Mouse (Mus musculus): ENCODE results near the gene Abcf2.

Abcf2 gene

DNA sequence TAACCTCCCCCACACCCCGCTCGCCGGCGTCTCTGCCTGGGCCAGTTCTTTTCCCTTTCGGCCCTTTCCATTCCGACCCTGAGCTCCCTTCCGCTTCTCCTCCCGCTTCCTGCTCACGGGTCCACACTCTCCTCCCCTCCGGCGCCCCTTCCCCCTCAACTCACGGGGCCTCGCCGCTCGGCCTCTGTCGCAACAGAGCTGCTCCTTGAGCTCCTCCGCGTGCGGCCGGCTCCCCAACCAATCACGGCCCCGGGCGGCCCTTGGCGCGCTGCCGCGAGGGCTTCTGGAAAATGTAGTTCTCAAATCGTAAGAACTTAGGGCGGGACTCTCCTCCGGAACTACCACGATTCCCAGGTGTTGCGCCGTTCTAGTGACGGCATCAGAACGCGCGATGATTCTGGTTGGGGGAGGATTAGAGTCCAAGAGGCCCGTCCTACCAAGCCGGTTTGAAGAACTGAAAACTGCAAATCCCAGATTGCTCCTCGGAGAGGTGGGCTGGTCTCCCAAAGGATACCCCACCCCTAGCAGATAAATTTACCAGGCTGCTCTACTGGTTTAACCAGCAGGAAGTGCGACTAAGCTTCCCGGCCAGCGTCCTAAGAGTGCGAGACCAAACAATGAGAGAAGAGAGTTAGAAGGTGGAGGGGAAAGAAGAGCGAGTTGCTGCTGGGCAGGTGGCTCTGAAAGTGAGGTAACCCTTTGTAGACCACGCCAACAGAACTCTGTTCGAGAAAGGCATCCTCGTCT lies at the start of gene Abcf2:
Abcf2 (minus strand) TSS at position 285 of the 747 bp plus-strand sequence.
- peak; percentile 100 for DNase-seq

- DNase-seq: no peak
These were observed 47.5 kb upstream of the Abcf2 start for GRCm38 (mm10) chr5:24624822-24625120.

DNA sequence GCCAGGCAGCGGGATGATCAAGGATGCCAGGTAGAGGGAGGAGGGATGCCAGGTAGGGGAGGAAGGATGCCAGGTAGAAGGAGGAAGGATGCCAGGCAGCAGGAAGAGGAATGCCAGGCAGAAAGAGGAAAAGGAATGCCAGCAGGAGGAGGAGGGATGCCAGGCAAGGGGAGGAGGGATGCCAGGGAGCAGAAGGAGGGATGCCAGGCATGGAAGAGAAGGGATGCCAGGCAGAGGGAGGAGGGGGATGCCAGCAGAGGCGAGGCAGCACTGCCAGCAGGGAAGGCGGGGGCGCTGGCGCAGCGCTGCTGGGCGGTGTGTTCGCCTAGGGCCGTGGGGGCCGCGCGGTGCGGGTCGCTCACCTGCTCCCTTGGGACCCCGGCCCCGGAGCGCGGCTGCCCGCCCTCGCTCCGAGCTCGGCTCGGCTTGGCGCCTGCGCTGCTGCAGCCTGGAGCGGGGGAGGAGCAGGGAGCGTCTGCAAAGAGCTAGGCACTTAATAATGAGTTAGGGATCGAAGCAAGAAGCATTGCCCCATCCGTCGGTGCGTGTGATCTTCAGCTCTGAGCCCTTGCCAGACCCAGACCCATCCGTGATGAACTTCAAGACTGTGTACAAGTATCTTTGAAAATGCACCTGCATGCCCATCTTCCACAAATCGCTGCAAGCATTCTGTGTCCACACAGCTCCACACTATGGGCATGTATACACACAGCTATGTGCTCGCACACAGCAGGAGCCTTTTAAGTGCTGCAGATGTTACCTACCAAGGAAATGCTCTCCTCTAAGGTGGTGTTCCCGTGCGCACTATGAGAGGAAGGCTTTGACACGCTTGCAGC lies 46.9 kb upstream of the Abcf2 start, which contains the start of gene Smarcd3:
Smarcd3 (minus strand) TSS at position 426 of the 836 bp plus-strand sequence.
- no peak for DNase-seq

DNA sequence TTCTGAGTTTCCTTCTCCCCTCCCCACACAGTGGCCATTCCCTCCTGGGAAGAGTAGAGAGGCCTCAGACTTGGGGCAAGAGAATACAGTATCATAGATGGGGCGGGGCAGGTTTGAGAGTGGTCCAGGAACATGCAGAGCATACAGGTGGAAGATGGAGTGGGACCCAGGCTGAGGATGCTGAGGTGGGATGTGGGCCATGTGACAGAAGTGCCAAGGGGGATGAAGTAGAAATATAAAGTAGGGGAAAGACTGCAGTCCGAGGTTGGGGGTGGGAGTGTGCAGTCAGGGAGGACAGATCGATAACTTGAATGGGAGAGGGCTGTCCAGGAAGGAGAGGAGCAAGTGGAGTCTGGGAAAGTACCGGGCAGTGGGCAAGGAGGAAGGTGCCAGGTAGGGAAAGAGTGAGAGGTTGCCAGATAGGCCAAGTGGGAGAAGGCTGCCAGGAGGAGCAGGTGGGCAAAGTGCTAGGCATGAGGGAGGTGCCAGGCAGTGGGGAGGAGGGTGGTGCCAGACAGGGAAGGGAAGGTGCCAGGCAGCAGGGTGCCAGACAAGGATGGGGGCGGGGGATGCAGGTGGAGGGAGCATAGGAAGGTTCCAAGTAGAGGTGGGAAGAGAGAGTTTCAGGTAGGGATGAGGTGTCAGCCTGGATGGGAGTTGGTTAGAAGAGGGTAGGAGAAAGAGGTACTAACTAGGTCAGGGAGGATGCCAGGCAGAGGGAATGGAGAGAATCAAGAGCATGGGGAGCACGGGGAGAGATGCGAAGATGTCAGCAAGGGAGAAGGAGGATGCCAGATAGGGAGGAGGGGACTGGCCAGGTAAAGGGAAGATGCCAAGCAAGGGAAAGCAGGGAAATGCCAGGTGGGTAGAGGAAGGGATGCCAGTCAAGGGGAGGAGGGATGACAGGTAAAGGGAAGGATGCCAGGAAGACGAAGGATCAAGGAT lies 46.0 kb upstream of the Abcf2 start:
- DNase-seq: no peak

DNA sequence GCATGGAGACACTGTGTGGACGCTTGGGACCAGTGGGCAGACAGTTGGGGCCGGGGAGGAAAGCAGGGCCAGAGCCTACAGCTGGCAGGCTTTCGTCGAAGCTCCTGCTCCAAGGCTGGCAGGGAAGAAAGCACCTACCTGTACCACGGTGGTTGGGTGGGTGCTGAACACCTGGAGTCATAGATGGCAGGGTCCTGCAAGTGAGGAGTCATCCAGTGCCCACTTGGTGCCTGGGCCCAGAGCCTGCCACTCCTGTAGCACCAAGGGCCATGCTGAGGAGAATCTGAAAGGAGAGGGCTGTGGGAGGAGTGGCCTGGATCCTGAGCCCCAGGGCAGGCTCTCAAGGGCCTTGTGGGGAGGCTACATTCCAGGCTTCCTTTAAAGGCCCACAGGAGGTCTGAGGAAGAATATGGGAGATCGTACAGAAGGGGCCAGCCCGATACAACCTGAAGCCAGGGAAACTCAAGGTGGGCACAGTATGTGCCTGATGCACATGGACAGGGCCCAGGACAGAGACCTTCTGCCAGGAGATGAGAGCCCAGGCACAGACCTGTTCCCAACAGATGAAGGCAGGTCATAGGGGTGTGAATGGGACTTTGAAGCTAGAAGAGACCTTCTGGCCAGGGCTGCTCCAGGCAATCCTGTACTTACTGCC lies 45.2 kb upstream of the Abcf2 start:
- DNase-seq: no peak

DNA sequence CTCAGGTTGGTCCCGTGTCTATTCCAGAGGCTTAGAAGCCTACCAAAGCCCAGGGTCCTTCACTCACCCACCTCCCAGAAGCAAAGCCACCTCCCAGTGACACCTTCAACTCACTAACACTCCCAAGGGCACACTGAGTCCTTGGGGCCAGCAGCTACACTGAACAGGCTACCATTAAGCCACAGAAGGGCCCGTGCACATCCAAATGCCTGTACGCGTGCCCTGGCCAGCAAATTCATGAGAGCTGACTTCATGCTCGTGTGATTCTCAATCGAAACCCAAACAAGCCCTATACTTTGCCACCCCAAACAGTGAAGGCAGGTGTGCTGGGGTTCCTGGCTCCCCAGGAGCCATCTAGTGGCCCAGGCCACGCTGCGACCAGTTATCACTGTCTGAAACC lies 43.4 kb upstream of the Abcf2 start:
- DNase-seq: no peak

- DNase-seq: no peak
These were observed 42.8 kb upstream of the Abcf2 start for GRCm38 (mm10) chr5:24620116-24620515.

GRCm38 (mm10) chr5:24618921-24619320 lies 41.7 kb upstream of the Abcf2 start:
- no peak for DNase-seq

DNA sequence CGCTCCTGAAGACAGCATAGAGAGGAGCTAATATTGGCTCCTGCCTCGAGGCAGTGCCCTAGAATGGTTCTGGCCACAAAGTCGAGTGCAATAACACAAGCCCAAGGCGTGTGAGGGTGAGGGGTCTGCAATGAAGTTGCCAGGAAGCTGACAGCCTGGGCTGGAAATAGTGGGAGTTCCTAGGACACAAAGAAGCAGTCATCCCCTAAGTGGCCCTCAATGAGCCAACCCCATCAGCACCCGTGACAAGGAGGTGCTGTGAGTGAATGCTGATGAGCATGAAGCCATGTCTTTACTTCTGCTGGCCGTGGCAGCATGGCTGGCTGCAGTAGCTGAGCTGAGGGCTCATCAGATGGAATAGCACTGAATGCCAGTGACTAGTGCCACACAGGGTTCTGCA lies 37.8 kb upstream of the Abcf2 start:
- DNase-seq: no peak

GRCm38 (mm10) chr5:24612302-24612649 lies 35.0 kb upstream of the Abcf2 start:
- DNase-seq: no peak

GRCm38 (mm10) chr5:24611366-24612301 lies 34.4 kb upstream of the Abcf2 start:
- peak; percentile 40 for DNase-seq

DNA sequence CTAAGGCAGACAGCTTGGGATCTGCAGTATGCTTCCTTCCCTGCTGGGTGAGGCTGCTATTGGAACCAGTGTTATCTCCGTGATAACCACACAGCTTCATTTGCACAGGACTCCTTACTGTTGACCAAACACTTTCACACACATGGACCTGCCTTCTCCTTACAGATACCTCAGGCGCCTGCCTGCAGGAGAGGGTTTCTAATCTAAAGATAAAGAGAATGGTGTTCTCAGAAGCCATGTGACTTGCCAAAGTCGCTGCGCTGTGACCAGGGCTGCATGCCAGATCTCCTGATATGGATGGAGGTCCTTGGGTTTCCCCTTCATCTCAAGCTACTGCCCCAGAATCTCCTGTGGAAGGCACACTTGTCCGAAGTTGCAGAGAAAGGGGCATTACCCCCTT lies 32.1 kb upstream of the Abcf2 start:
- DNase-seq: no peak

- DNase-seq: no peak
These were observed 28.9 kb upstream of the Abcf2 start for GRCm38 (mm10) chr5:24605980-24606665.

DNA sequence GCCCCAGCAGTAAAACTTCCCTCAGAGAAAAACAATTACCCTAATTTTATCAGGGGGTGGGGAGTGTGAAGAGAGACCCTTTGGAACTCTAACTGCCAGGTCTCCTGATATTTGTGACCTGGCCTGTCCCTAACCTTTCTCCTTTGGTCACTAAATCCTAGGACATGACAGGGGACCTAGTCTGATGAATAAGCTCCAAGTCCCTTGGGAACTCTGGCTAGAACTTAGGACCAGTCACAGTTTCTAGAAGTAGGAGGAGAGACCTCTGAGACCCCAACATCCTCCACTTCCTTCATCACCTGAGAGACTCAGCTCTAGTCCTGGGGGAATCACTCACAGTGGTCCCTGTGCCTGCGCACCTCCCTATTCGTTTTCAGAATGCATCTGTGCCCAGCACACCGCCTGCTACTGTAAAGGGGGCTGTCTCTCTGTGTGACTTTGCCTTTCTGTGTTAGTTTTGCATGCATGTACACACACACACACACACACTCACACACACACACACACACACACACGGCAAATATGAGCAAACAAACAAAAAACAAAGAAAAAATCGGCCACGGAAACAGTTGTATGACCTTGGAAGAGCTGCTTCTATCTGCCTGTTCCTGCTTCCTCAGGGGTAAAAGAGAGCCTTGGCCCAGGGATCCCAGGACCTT lies 28.2 kb upstream of the Abcf2 start:
- no peak for DNase-seq

GRCm38 (mm10) chr5:24604656-24605100 lies 27.4 kb upstream of the Abcf2 start:
- DNase-seq: peak; percentile 87

GRCm38 (mm10) chr5:24604080-24604655 lies 26.9 kb upstream of the Abcf2 start:
- DNase-seq: no peak

- DNase-seq: no peak
These were observed 26.3 kb upstream of the Abcf2 start for GRCm38 (mm10) chr5:24603431-24604010.

DNA sequence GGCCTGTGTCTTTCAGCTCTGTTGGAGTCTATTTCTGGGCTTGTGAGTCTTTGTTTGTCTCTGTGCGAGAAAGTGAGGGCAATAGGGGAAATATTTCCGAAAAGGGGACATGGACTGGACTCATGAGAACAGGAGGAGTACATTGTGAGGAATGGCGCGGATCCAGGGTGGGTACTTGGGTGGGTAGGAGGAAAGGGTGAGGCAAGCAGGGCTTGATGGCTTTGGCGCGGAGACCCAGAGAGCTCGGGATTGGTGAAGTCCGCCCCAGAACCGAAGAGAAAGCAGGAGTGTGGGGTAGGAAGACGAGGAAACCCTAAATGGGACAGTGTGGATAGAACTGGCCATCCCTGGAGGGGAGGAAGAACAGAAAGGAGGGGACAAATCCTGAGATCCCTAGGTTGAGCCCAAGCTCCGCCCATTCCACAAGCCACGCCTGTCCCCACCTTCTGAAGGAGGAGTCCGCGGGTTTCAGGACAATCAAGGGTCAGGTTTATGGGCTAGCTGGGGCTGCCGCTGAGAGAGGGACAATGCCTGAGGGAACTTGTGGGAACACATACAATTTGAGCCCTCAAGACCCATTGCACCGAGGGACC lies 25.6 kb upstream of the Abcf2 start:
- peak; percentile 87 for DNase-seq
